Mouse (Mus musculus) adrenal gland, postnatal 10 days (tissue): ENCODE results near the gene E030025P04Rik. TPM values are rescaled to one million over a fixed set of nuclear protein-coding genes. Genes with fewer than 3 reads are reported as not detected.

ENCODE experiments used
- DNase-seq: peaks from one replicate; pipeline ENCODE4 v3.0.0; 2021; ENCODE audit warnings: mixed read lengths
- total RNA-seq, 2 experiments: library from RNA; stranded (reverse); gene quantifications; 2 replicates each; pipeline ENCODE4 v1.2.3; 2021

The E030025P04Rik gene
- total RNA-seq, 2 experiments from 2014 or later, result not detected

GRCm38 (mm10) chr11:109102646-109103045 lies 41.5 kb downstream of the E030025P04Rik start:
- no peak for DNase-seq

GRCm38 (mm10) chr11:109100266-109100665 lies 43.9 kb downstream of the E030025P04Rik start:
- DNase-seq, result no peak

- DNase-seq, result no peak
These were observed 52.3 kb downstream of the E030025P04Rik start for GRCm38 (mm10) chr11:109091821-109092220.

Other genes with a start within 250 kb of the E030025P04Rik start
- gene Axin2, start 224.0 kb downstream of the E030025P04Rik start, total RNA-seq, result 10 to 100 TPM; 31.5 to 35.3 TPM
- gene Rgs9, start 153.8 kb upstream of the E030025P04Rik start, total RNA-seq, result 1 to 10 TPM; 5.3 to 7.8 TPM
- gene Gna13, start 218.5 kb upstream of the E030025P04Rik start, total RNA-seq, result 10 to 100 TPM; 68.2 to 70.3 TPM